Mouse (Mus musculus) urinary bladder, postnatal 36 days (tissue): ENCODE results near the gene Ldlrad1.

Experiments used
- DNase-seq, 2 experiments: peaks; one replicate each; pipeline ENCODE4 v3.0.0; 2022; ENCODE audit warnings: low spot score in 2 of 2, mixed read lengths in 1 of 2

Ldlrad1 gene

DNA sequence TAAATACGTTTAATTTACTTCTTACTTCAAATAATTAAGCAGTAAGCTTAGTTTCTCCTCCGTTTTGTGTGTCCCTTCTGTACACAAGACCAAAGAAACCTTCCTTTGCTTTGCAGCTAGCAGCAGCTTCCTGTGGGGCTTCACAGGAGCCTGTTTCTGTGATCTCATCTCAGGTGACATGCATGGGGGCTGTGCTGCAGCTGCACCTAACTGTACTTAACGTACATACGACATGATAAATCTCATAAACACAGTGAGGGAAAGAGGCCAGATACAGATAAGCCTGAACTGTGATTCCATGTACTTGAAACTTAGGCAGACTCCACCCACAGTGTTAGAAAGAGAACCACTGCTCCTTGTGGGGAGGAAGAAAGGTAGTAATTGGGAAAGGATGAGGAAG, 51.0 kb downstream of the Ldlrad1 start:
- DNase-seq: no peak
